Mouse (Mus musculus): ENCODE results near the gene Guca1a. TPM values are rescaled to one million over a fixed set of nuclear protein-coding genes. Genes with fewer than 3 reads are reported as not detected.
A peak's percentile ranks its signal among the peaks of the same experiment; 100 is the strongest.

The Guca1a gene
- polyA plus RNA-seq, 1 experiment = 1.2 TPM

GRCm38 (mm10) chr17:47368401-47369086 is 31.8 kb downstream of the Guca1a start, which contains the start of gene Mrps10:
Gene Mrps10 (plus strand): TSS chr17:47368887.
- TF ChIP-seq POLR2A (IDR thresholded peaks at IDR 0.05; ENCODE audit: control insufficient read depth, extremely low read depth, insufficient read depth, low read length, poor library complexity) = no peak
- no peak for TF ChIP-seq CTCF (IDR thresholded peaks at IDR 0.05; ENCODE audit: borderline replicate concordance, control insufficient read depth, extremely low read depth, insufficient read depth, low read length, poor library complexity)
- peaks cover 7% of the 10 kb centered on the region for H3K4me1 ChIP-seq (replicated peaks; ENCODE audit: control insufficient read depth, insufficient read depth, low read length)
- peak; percentile 83 for DNase-seq
- peak within 1 kb of the TSS; percentile 51 for H3K4me3 ChIP-seq (ENCODE audit: control insufficient read depth, insufficient read depth, low read length)
- WGBS = 7% methylated on average over 35 of the region's 35 CpGs
- H3K36me3 ChIP-seq (ENCODE audit: control insufficient read depth, insufficient read depth, low read length) = no peaks in the 10 kb centered on the region
- H3K27ac ChIP-seq (ENCODE audit: control insufficient read depth, insufficient read depth, low read length) = no peak within 1 kb of the TSS
- no peaks in the 10 kb centered on the region for H3K27me3 ChIP-seq (ENCODE audit: control insufficient read depth, insufficient read depth, low read length)

GRCm38 (mm10) chr17:47361343-47361742 is 39.0 kb downstream of the Guca1a start:
- no peak for DNase-seq
- Histone ChIP-seq H3K27ac (ENCODE audit: control insufficient read depth, insufficient read depth, low read length) (no peak overlapping the region), H3K27me3 (ENCODE audit: control insufficient read depth, insufficient read depth, low read length) (no peaks in the 10 kb centered on the region), H3K4me1 (replicated peaks; ENCODE audit: control insufficient read depth, insufficient read depth, low read length) (no peaks in the 10 kb centered on the region), H3K36me3 (ENCODE audit: control insufficient read depth, insufficient read depth, low read length) (0 out of 2 replicates have a peak, but pooled peaks cover 8% of the 10 kb centered on the region), H3K4me3 (ENCODE audit: control insufficient read depth, insufficient read depth, low read length) (no peak overlapping the region)
- TF ChIP-seq POLR2A (IDR thresholded peaks at IDR 0.05; ENCODE audit: control insufficient read depth, extremely low read depth, insufficient read depth, low read length, poor library complexity) (no peak), CTCF (IDR thresholded peaks at IDR 0.05; ENCODE audit: borderline replicate concordance, control insufficient read depth, extremely low read depth, insufficient read depth, low read length, poor library complexity) (no peak)
- WGBS = 51% methylated on average over 11 of the region's 11 CpGs

- 60% methylated on average over 6 of the region's 6 CpGs for whole genome bisulfite sequencing
- Histone ChIP-seq H3K4me3 (ENCODE audit: control insufficient read depth, insufficient read depth, low read length) (no peak overlapping the region), H3K4me1 (replicated peaks; ENCODE audit: control insufficient read depth, insufficient read depth, low read length) (no peaks in the 10 kb centered on the region), H3K36me3 (ENCODE audit: control insufficient read depth, insufficient read depth, low read length) (0 out of 2 replicates have a peak, but pooled peaks cover 10% of the 10 kb centered on the region), H3K27ac (ENCODE audit: control insufficient read depth, insufficient read depth, low read length) (no peak overlapping the region), H3K27me3 (ENCODE audit: control insufficient read depth, insufficient read depth, low read length) (no peaks in the 10 kb centered on the region)
- peak; percentile 59 for DNase-seq
- TF ChIP-seq POLR2A (IDR thresholded peaks at IDR 0.05; ENCODE audit: control insufficient read depth, extremely low read depth, insufficient read depth, low read length, poor library complexity) (no peak), CTCF (IDR thresholded peaks at IDR 0.05; ENCODE audit: borderline replicate concordance, control insufficient read depth, extremely low read depth, insufficient read depth, low read length, poor library complexity) (peak; percentile 68; the same call in 1 of the 2 replicates)
Measured at GRCm38 (mm10) chr17:47359964-47360363, 40.4 kb downstream of the Guca1a start.

GRCm38 (mm10) chr17:47349721-47350319 is 50.6 kb downstream of the Guca1a start:
- Histone ChIP-seq H3K36me3 (ENCODE audit: control insufficient read depth, insufficient read depth, low read length) (peaks cover 38% of the 10 kb centered on the region), H3K4me3 (ENCODE audit: control insufficient read depth, insufficient read depth, low read length) (no peak overlapping the region), H3K27ac (ENCODE audit: control insufficient read depth, insufficient read depth, low read length) (no peak overlapping the region), H3K4me1 (replicated peaks; ENCODE audit: control insufficient read depth, insufficient read depth, low read length) (no peaks in the 10 kb centered on the region), H3K27me3 (ENCODE audit: control insufficient read depth, insufficient read depth, low read length) (no peaks in the 10 kb centered on the region)
- DNase-seq = no peak
- no peak for TF ChIP-seq POLR2A (IDR thresholded peaks at IDR 0.05; ENCODE audit: control insufficient read depth, extremely low read depth, insufficient read depth, low read length, poor library complexity)
- TF ChIP-seq CTCF (IDR thresholded peaks at IDR 0.05; ENCODE audit: borderline replicate concordance, control insufficient read depth, extremely low read depth, insufficient read depth, low read length, poor library complexity) = no peak
- WGBS = 100% methylated on average over 3 of the region's 3 CpGs

Other genes with a start within 250 kb of the Guca1a start
- 21.2 and 21.9 TPM in 2 replicates for gene Mrps10, start 31.7 kb downstream of the Guca1a start, polyA plus RNA-seq (2012; rRNA removed)
- 1.6 and 3.1 TPM in 2 replicates for gene Guca1b, start 15.2 kb downstream of the Guca1a start, polyA plus RNA-seq (2012; rRNA removed)
- 1.0 and 1.6 TPM in 2 replicates for gene AI661453, start 36.0 kb upstream of the Guca1a start, polyA plus RNA-seq (2012; rRNA removed)
- 0.11 and 0.26 TPM in 2 replicates for gene 1700001C19Rik, start 36.8 kb upstream of the Guca1a start, polyA plus RNA-seq (2012; rRNA removed)
- gene Taf8, start 101.7 kb upstream of the Guca1a start, polyA plus RNA-seq (2012; rRNA removed) = 68.2 and 74.3 TPM in 2 replicates
- 1,622 and 2,069 TPM in 2 replicates for gene Ccnd3, start 104.5 kb upstream of the Guca1a start, polyA plus RNA-seq (2012; rRNA removed)
- gene Bysl, start 210.9 kb upstream of the Guca1a start, polyA plus RNA-seq (2012; rRNA removed) = 14.2 and 16.9 TPM in 2 replicates
- gene Med20, start 211.0 kb upstream of the Guca1a start, polyA plus RNA-seq (2012; rRNA removed) = 46.1 and 56.4 TPM in 2 replicates
- 2.8 and 4.5 TPM in 2 replicates for gene Gm20517, start 211.0 kb upstream of the Guca1a start, polyA plus RNA-seq (2012; rRNA removed)
- gene Usp49, start 230.1 kb upstream of the Guca1a start, polyA plus RNA-seq (2012; rRNA removed) = 12.5 and 17.2 TPM in 2 replicates

Measured in thymus, adult 2 months (tissue).